Mouse (Mus musculus): ENCODE data around the gene Arhgef10l.

GRCm38 (mm10) chr4:140614553-140614952 lies 51.3 kb downstream of the Arhgef10l start:
- TF ChIP-seq POLR2A (IDR thresholded peaks at IDR 0.05; ENCODE audit: control insufficient read depth in 1 of 2, insufficient read depth in 1 of 2, low read depth in 1 of 2, low read length in 2 of 2, poor library complexity in 1 of 2): no peak
- TF ChIP-seq CTCF (IDR thresholded peaks at IDR 0.05 in 2 of 3, conservative IDR thresholded peaks at IDR 0.05 in 1 of 3; ENCODE audit: control insufficient read depth in 1 of 3, insufficient read depth in 1 of 3, low read depth in 2 of 3, low read length in 3 of 3, poor library complexity in 1 of 3, severe bottlenecking in 1 of 3): no peak
- no peak for TF ChIP-seq KAT2A (conservative IDR thresholded peaks at IDR 0.05; ENCODE audit: low read depth, low read length)
- no peak for TF ChIP-seq MYB (IDR thresholded peaks at IDR 0.05; ENCODE audit: low read depth, low read length)
- TF ChIP-seq UBTF (IDR thresholded peaks at IDR 0.05; ENCODE audit: borderline replicate concordance, insufficient read depth, low read depth, low read length): no peak
- no peak for TF ChIP-seq MAFK (IDR thresholded peaks at IDR 0.05; ENCODE audit: borderline replicate concordance, low read depth, low read length)
- no peak for TF ChIP-seq GATA1 (IDR thresholded peaks at IDR 0.05; ENCODE audit: low read depth, low read length)
- TF ChIP-seq ETS1 (IDR thresholded peaks at IDR 0.05; ENCODE audit: low read depth, low read length): no peak
- TF ChIP-seq CHD2 (IDR thresholded peaks at IDR 0.05; ENCODE audit: low read length): no peak
- TF ChIP-seq HCFC1 (IDR thresholded peaks at IDR 0.05; ENCODE audit: low read depth, low read length): no peak
